Mouse (Mus musculus) kidney, adult 2 months (tissue): ENCODE results near the gene Tango6.

Experiments used
- CTCF ChIP-seq: fragments of 200-500 bp; conservative IDR thresholded peaks from 2 replicates; pipeline ENCODE4 v1.5.1; 2011; ENCODE audit warnings: low read depth, mild to moderate bottlenecking, control low read depth, low read length, moderate library complexity, mixed read lengths; ENCODE audit not compliant: insufficient read depth, insufficient read length
- POLR2A ChIP-seq: fragments of 200-500 bp; IDR thresholded peaks from one replicate; pipeline ENCODE4 v1.6.1; 2011; ENCODE audit warnings: low read depth, low read length, control low read depth

GRCm38 (mm10) chr8:106642172-106642571 lies 40.7 kb upstream of the Tango6 start:
- no peak for TF ChIP-seq CTCF
- no peak for TF ChIP-seq POLR2A
